Mouse (Mus musculus) limb, embryonic 11.5 days (tissue): Measurements from ENCODE around the gene Unc119. TPM values are rescaled to one million over a fixed set of nuclear protein-coding genes. Genes with fewer than 3 reads are reported as not detected.
A peak's percentile ranks its signal among the peaks of the same experiment; 100 is the strongest.

Source experiments
- ATAC-seq: fragments of 200-750 bp; cut with Nextera tagmentation; 2 replicates; pipeline ENCODE4 v1.8.0; 2017; ENCODE audit warnings: low read depth; ENCODE audit not compliant: insufficient number of reproducible peaks, low FRiP score, low TSS enrichment
- DNase-seq: peaks from one replicate; pipeline ENCODE4 v3.0.0-alpha.2; 2015; ENCODE audit warnings: low spot score
- H3K27ac ChIP-seq: fragments of 300-500 bp; sonication (generic); replicated peaks from 2 replicates; pipeline ENCODE4 v1.5.1; 2014; ENCODE audit warnings: low read depth, mild to moderate bottlenecking, low read length
- H3K27me3 ChIP-seq: fragments of 300-500 bp; sonication (generic); 2 replicates; pipeline ENCODE4 v1.6.1; 2014; ENCODE audit warnings: mild to moderate bottlenecking, low read length, mixed read lengths; ENCODE audit not compliant: control insufficient read depth, insufficient read depth
- H3K36me3 ChIP-seq: fragments of 300-500 bp; sonication (generic); 2 replicates; pipeline ENCODE4 v1.6.1; 2014; ENCODE audit warnings: mild to moderate bottlenecking, low read length, moderate library complexity, mixed read lengths; ENCODE audit not compliant: control insufficient read depth, insufficient read depth
- H3K4me1 ChIP-seq: fragments of 300-500 bp; sonication (generic); 2 replicates; pipeline ENCODE4 v1.6.1; 2014; ENCODE audit warnings: low read length, mixed read lengths; ENCODE audit not compliant: control insufficient read depth, insufficient read depth
- H3K4me2 ChIP-seq: fragments of 300-500 bp; sonication (generic); 2 replicates; pipeline ENCODE4 v1.6.1; 2014; ENCODE audit warnings: low read depth, mild to moderate bottlenecking, moderate library complexity; ENCODE audit not compliant: severe bottlenecking
- H3K4me3 ChIP-seq: fragments of 300-500 bp; sonication (generic); 2 replicates; pipeline ENCODE4 v1.5.1; 2014; ENCODE audit warnings: low read depth, low read length
- H3K9ac ChIP-seq: fragments of 300-500 bp; sonication (generic); 2 replicates; pipeline ENCODE4 v1.6.1; 2014; ENCODE audit warnings: mild to moderate bottlenecking, low read length
- H3K9me3 ChIP-seq: fragments of 300-500 bp; sonication (generic); 2 replicates; pipeline ENCODE4 v1.6.1; 2016; ENCODE audit warnings: low read length; ENCODE audit not compliant: control insufficient read depth
- WGBS: fragments of 180-500 bp; shearing (Covaris S2); extraction: QIAGEN DNeasy Blood & Tissue Kit; methylation state at CpG from one replicate; pipeline ENCODE4 v1.1.7; 2014; 5-methylcytosine and 5-hydroxymethylcytosine counted together
- polyA plus RNA-seq: library from polyadenylated mRNA; unstranded; fragments of >200 nt; fragmentation: Nextera tagmentation; extraction: Ambion mirVana; gene quantifications from 2 replicates; pipeline ENCODE4 v1.2.1, GENCODE M21; 2014

The Unc119 gene
- polyA plus RNA-seq, 1 experiment from 2014 or later = 86.9 TPM

DNA sequence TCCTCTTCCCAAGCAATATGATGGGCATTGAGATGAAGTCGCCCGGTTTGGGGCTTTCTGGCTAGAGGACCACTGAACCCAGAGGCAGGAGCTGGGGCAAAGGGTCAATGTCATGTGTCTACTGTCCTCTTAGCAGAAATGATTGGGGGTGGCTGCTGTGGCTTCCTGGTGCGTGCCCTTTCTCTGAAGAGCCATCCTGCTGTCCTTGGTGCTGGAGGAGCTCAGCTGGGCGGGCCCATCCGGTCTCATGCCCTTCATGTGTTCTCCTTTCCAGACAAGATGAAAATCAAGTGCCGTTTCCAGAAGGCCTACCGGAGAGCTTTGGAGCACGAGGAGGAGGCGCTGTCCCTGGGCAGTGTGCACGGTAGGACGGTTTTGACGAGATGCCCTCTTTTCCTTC, 10.6 kb upstream of the Unc119 start:
- peaks cover 8% of the 10 kb centered on the region; the same call in 1 of the 2 replicates for H3K36me3 ChIP-seq
- DNase-seq (no peak), ATAC-seq (no peak)
- no peaks in the 10 kb centered on the region for H3K27me3 ChIP-seq
- H3K27ac ChIP-seq = no peak overlapping the region
- WGBS = 94% methylated on average over 12 of the region's 12 CpGs
- H3K4me3 ChIP-seq = no peak overlapping the region
- H3K4me1 ChIP-seq = no peaks in the 10 kb centered on the region
- no peak overlapping the region for H3K9ac ChIP-seq
- no peak overlapping the region for H3K4me2 ChIP-seq
- H3K9me3 ChIP-seq = no peaks in the 10 kb centered on the region

DNA sequence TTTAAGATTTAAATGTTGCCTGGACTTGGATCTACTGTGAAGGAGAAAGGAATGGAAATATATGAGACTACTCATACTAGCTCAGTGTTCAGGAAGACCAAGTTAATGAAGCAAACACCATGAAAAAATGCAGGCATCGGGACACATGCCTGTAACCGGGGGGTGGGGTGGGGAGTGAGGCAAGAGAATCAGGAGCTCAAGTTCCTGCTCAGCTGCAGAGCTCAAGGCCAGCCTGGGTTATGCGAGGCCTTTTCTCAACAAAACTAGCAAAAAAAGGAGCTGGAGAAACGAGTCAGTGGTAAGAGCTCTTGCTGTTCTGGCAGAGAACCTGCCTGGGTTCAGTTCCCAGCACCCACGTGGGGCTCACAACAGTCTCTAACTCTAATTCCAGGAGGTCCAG, 9.3 kb upstream of the Unc119 start:
- Histone ChIP-seq H3K4me2 (no peak overlapping the region), H3K36me3 (peaks cover 8% of the 10 kb centered on the region; the same call in 1 of the 2 replicates), H3K4me3 (no peak overlapping the region), H3K27me3 (no peaks in the 10 kb centered on the region), H3K9me3 (no peaks in the 10 kb centered on the region), H3K27ac (no peak overlapping the region), H3K4me1 (no peaks in the 10 kb centered on the region), H3K9ac (no peak overlapping the region)
- 94% methylated on average over 5 of the region's 5 CpGs for WGBS
- DNase-seq (no peak), ATAC-seq (no peak)

DNA sequence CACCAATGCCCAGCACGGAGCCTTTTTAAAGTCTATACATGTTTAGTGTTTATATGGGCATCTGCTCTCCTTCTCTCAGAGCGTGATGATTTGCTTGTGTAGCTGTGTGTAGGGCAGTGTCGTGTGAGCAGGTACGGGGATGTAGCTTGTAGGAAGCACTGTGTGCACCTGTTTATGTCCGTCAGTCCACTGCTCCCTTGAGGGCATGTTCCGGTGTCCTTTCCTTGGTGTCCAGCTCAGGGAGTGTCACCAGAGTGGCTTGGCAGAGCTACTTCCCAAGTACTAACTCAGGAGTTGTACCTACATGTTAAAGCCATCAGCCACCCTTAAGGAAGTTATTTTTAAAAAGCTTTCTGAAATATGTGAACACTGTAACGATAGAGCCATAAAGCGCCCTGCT, 6.2 kb upstream of the Unc119 start:
- no peak overlapping the region for H3K4me2 ChIP-seq
- H3K4me1 ChIP-seq = no peaks in the 10 kb centered on the region
- 93% methylated on average over 8 of the region's 8 CpGs for WGBS
- H3K27ac ChIP-seq = no peak overlapping the region
- no peaks in the 10 kb centered on the region for H3K9me3 ChIP-seq
- DNase-seq (no peak), ATAC-seq (no peak)
- H3K27me3 ChIP-seq = no peaks in the 10 kb centered on the region
- H3K9ac ChIP-seq = no peak overlapping the region
- no peak overlapping the region for H3K4me3 ChIP-seq
- peaks cover 10% of the 10 kb centered on the region; the same call in 1 of the 2 replicates for H3K36me3 ChIP-seq

DNA sequence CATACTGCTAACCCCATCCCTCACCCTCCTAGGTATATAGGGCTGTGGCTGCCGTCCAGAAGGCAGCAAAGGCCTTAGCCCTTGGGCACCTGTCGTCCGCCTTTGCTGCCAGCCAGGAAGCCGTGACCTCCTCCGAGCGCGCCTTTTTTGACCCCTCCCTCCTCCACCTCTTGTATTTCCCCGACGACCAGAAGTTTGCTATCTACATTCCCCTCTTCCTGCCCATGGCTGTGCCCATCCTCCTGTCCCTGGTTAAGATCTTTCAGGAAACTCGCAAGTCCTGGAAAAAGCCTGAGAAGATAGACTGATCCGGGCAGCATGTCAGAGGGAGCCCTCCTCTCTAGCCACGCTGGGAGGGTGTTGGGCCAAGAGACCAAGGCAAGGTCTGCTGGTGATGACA, 1.6 kb upstream of the Unc119 start:
- Histone ChIP-seq H3K4me3 (no peak overlapping the region), H3K27ac (no peak overlapping the region), H3K36me3 (peaks cover 2% of the 10 kb centered on the region), H3K4me1 (peaks cover 15% of the 10 kb centered on the region), H3K9me3 (no peaks in the 10 kb centered on the region), H3K9ac (no peak overlapping the region), H3K27me3 (no peaks in the 10 kb centered on the region), H3K4me2 (no peak overlapping the region)
- whole genome bisulfite sequencing = 81% methylated on average over 12 of the region's 12 CpGs
- DNase-seq (no peak), ATAC-seq (no peak)

DNA sequence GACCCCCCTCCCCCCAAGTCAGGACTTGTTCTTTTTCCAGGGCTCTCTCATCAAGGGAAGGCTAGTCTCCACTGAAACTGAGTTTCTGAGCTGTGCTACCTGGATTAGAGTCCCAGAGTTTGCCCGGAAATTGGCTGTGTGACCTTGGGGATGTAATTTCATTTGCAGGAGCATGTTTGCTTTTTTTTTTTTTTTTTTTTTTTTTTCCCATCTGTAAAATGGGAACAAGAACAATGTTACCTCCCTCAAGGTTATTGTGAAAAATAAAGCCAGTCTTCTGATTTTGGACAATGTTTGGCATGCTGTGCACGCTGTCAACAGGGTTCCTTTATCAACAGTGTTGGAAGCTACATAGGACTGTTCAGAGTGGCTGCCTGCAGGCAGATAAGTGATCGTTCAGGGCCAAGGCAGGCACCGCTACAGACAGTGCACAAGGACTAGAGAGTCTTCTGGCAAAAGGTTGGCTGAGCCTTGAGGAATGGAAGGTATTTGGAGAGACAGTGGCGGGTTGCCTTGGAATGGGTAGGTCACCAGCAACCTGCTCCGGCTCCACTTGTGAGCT, 1.1 kb downstream of the Unc119 start:
- no peak overlapping the region for H3K27ac ChIP-seq
- H3K9ac ChIP-seq = peak overlapping the region; percentile 93
- H3K9me3 ChIP-seq = no peaks in the 10 kb centered on the region
- DNase-seq (no peak), ATAC-seq (no peak)
- WGBS = 86% methylated on average over 6 of the region's 6 CpGs
- no peaks in the 10 kb centered on the region for H3K27me3 ChIP-seq
- peaks cover 15% of the 10 kb centered on the region for H3K4me1 ChIP-seq
- H3K4me2 ChIP-seq = peak overlapping the region; percentile 51
- peak overlapping the region; percentile 87 for H3K4me3 ChIP-seq
- peaks cover 7% of the 10 kb centered on the region for H3K36me3 ChIP-seq

DNA sequence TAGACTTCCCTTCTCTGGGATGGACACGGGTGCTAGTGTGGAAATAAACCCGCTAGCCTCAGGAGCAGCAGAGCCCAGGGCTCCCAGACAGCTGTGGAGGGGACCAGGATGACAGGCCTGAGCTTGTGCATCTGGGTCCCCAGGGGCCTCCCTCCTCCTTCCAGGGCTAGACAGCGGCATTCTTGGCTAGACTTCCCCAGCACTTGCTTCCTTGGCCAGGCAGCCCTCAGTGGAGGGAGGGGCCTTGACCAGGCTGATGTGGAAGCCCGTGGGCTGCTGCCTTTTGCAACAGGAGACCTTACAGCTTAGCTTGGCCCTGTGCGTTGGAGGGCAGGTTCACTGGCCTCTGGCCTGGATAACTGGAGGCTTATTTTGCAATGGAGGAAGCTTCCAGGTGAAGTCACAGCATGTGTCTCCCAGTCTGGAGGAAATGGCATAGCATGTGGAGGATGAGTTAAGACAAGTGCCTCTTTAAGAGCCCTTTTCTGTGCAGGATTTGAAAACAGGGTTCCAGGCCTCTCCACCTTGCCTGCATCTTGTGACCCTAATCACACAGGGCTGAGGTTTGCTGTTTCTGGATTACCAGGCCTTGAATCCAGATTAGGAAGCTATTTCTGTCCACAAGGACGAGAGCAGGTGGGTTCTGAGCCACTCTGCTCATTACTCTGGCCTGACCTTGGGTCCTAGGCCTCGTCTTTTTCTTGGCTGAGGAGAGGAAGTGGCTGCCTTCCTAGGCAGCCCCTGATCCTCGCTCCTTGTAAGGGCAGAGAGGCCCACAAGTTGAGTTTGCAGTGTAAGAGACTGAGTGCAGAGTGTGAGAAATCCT, 1.8 kb downstream of the Unc119 start:
- H3K4me3 ChIP-seq = no peak overlapping the region
- H3K4me2 ChIP-seq = peak overlapping the region; percentile 13
- no peak for DNase-seq
- 66% methylated on average over 8 of the region's 8 CpGs for WGBS
- peaks cover 5% of the 10 kb centered on the region for H3K36me3 ChIP-seq
- no peak overlapping the region; the same call in 1 of the 2 replicates for H3K9ac ChIP-seq
- H3K9me3 ChIP-seq = no peaks in the 10 kb centered on the region
- H3K27me3 ChIP-seq = no peaks in the 10 kb centered on the region
- H3K27ac ChIP-seq = no peak overlapping the region
- ATAC-seq = no peak
- peaks cover 15% of the 10 kb centered on the region for H3K4me1 ChIP-seq

DNA sequence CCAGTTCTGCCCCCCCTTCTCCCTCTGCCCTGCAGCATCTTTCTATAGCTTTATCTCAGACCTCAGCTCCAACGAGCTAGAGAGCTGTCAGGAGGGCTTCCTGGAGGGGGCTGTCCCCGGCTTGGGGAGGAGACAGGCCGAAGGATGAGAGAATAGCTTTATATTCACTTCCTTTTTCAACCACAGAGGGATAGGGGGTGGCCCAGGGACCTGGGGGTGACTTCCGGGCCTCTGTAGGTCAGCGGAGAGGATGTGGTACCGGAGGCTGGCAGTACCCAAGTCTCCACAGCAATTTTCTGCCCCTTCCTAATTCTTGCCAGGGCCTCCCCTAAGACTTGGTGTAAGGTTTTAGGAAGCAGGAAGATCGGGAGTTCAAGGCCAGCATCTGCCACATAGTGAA, 2.5 kb downstream of the Unc119 start:
- no peak overlapping the region for H3K27ac ChIP-seq
- WGBS = 82% methylated on average over 7 of the region's 7 CpGs
- H3K9me3 ChIP-seq = no peaks in the 10 kb centered on the region
- ATAC-seq (no peak), DNase-seq (no peak)
- no peak overlapping the region; the same call in 1 of the 2 replicates for H3K9ac ChIP-seq
- no peaks in the 10 kb centered on the region for H3K27me3 ChIP-seq
- H3K4me1 ChIP-seq = peaks cover 15% of the 10 kb centered on the region
- peaks cover 5% of the 10 kb centered on the region for H3K36me3 ChIP-seq
- H3K4me3 ChIP-seq = no peak overlapping the region
- no peak overlapping the region; the same call in 1 of the 2 replicates for H3K4me2 ChIP-seq

DNA sequence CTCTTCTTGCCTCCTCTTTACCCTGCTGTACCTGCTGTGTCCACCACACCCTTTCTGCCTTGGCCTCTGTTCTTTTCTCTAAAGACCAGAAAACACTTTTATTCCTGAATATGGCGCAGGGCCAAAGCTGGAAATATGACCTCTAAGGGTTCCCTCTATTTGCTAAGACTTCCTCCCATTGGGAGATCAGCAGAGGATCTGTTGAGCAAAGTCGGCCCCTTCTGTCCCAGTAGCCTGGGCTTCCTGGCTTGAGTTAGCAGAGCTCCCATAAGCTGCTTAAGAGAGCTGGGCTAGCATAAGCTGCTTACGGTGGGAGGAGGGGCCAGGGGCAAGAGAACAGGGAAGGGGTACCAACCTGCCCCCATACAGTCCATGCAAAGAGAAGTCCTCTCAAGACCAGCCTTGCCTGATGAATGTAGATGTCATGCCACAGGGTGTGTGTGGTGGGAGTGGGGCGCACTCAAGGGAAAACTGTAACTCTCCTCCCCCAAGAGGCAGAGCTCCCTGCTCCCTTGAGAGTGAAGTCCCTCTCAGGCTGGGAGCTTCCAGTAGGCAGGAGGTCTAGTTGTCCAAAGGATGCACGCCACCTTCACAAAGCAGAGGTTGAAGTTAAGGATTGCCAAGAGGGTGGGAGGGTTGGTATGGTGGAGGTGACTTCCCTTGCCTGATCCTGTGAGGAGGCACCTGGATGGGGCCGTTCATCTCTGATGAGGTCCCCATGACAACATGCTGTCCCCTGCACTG, 3.2 kb downstream of the Unc119 start:
- no peak overlapping the region for H3K9ac ChIP-seq
- H3K9me3 ChIP-seq = no peaks in the 10 kb centered on the region
- peaks cover 5% of the 10 kb centered on the region for H3K36me3 ChIP-seq
- DNase-seq (no peak), ATAC-seq (no peak)
- H3K27ac ChIP-seq = no peak overlapping the region
- WGBS = 87% methylated on average over 6 of the region's 6 CpGs
- H3K27me3 ChIP-seq = no peaks in the 10 kb centered on the region
- H3K4me1 ChIP-seq = peaks cover 15% of the 10 kb centered on the region
- no peak overlapping the region for H3K4me3 ChIP-seq
- no peak overlapping the region for H3K4me2 ChIP-seq
